10 mouse cellular contexts compared by ENCODE assay signal in genomic region chr6:137456064-137456463, GRCm38 (mm10).
A peak's percentile ranks its signal among the peaks of the same experiment; 100 is the strongest.
DNase-seq lines count a peak whose midpoint lies in the region; ATAC-seq and TF ChIP-seq lines count a peak whose summit lies in the region.
"Had no signal": no experiment of that assay in that cellular context is flagged by ENCODE, and none has a peak within 500 bp of the region (broad histone marks: within the 10 kb centered on the region; RNA-seq: fewer than 3 reads in every experiment).

No protein-coding gene starts in this region.

- DNase-seq in heart, adult 2 months = no peak
- DNase-seq in heart, adult 9 months (ENCODE audit: low spot score in 2 of 2) = no peak
- no peak for DNase-seq in kidney, postnatal 10 days
- DNase-seq in right cerebral cortex, adult 2 months (ENCODE audit: low spot score in 2 of 2) = no peak
- DNase-seq: liver, postnatal 0 days had no signal

- H3K9me3 ChIP-seq in kidney, embryonic 16.5 days (ENCODE audit: low read length) = no peaks in the 10 kb centered on the region
- no peaks in the 10 kb centered on the region for H3K9me3 ChIP-seq in heart, embryonic 16.5 days (replicated peaks; ENCODE audit: control insufficient read depth, low read length)
- H3K9me3 ChIP-seq in midbrain, embryonic 13.5 days = no peaks in the 10 kb centered on the region

- H3K9ac ChIP-seq in heart, adult 2 months (ENCODE audit: low read depth, low read length) = peak overlapping the region; percentile 62
- no peak overlapping the region for H3K9ac ChIP-seq in kidney, embryonic 16.5 days (replicated peaks; ENCODE audit: low read length)
- H3K9ac ChIP-seq in heart, embryonic 16.5 days (ENCODE audit: low read length) = no peak overlapping the region
- no peak overlapping the region for H3K9ac ChIP-seq in midbrain, embryonic 13.5 days (replicated peaks)
- H3K9ac ChIP-seq: liver, postnatal 0 days had no signal

- intact Hi-C loops in heart, adult 2 months (cut with DNase I) = loop anchor here (2.0 to 5.0 kb wide), 2 partner anchors 101 to 207 kb away; no protein-coding TSS in a partner anchor

- H3K27ac ChIP-seq in heart, adult 2 months = peak overlapping the region; percentile 43
- no peak overlapping the region for H3K27ac ChIP-seq in kidney, embryonic 16.5 days (ENCODE audit: low read length)
- H3K27ac ChIP-seq in heart, embryonic 16.5 days (ENCODE audit: low read length) = peak overlapping the region; percentile 51
- no peak overlapping the region for H3K27ac ChIP-seq in midbrain, embryonic 13.5 days
- H3K27ac ChIP-seq: layer of hippocampus, adult 2 months had no signal

- no peak for TF ChIP-seq CTCF in heart, adult 2 months (IDR thresholded peaks at IDR 0.05)

- H3K79me2 ChIP-seq in heart, adult 2 months (replicated peaks; ENCODE audit: control insufficient read depth, insufficient read depth, low read length) = no peaks in the 10 kb centered on the region

- H3K4me3 ChIP-seq in heart, adult 2 months = peak overlapping the region; percentile 20; the same call in 1 of the 2 replicates
- no peak overlapping the region for H3K4me3 ChIP-seq in kidney, embryonic 16.5 days (ENCODE audit: low read length)
- H3K4me3 ChIP-seq in heart, embryonic 16.5 days (ENCODE audit: low read length) = no peak overlapping the region
- no peak overlapping the region for H3K4me3 ChIP-seq in midbrain, embryonic 13.5 days (replicated peaks)
- H3K4me3 ChIP-seq: layer of hippocampus, adult 2 months had no signal

- H3K27me3 ChIP-seq in heart, adult 2 months (ENCODE audit: control insufficient read depth, insufficient read depth, low read length) = no peaks in the 10 kb centered on the region
- no peaks in the 10 kb centered on the region; the same call in 1 of the 2 replicates for H3K27me3 ChIP-seq in kidney, embryonic 16.5 days (ENCODE audit: insufficient read depth, low read length)
- no peaks in the 10 kb centered on the region for H3K27me3 ChIP-seq in heart, embryonic 16.5 days (ENCODE audit: control insufficient read depth, insufficient read depth, low read length)
- 0 out of 2 replicates have a peak, but pooled peaks cover 3% of the 10 kb centered on the region for H3K27me3 ChIP-seq in midbrain, embryonic 13.5 days
- H3K27me3 ChIP-seq: CH12.LX had no signal

- H3K4me2 ChIP-seq in kidney, embryonic 16.5 days (replicated peaks; ENCODE audit: low read depth, low read length) = peak overlapping the region; percentile 8
- peak overlapping the region; percentile 51 for H3K4me2 ChIP-seq in heart, embryonic 16.5 days (ENCODE audit: low read depth, low read length)
- H3K4me2 ChIP-seq in midbrain, embryonic 13.5 days (replicated peaks) = no peak overlapping the region

- WGBS in heart, adult 2 months = 20% methylated on average over 7 of the region's 7 CpGs
- WGBS in kidney, embryonic 16.5 days = 57% methylated on average over 7 of the region's 7 CpGs
- WGBS in heart, embryonic 16.5 days = 25% methylated on average over 7 of the region's 7 CpGs
- 77% methylated on average over 7 of the region's 7 CpGs for WGBS in midbrain, embryonic 13.5 days

- peaks cover 7% of the 10 kb centered on the region for H3K4me1 ChIP-seq in heart, adult 2 months (ENCODE audit: control insufficient read depth, insufficient read depth, low read length)
- peaks cover 6% of the 10 kb centered on the region for H3K4me1 ChIP-seq in kidney, embryonic 16.5 days (ENCODE audit: insufficient read depth, low read length)
- peaks cover 19% of the 10 kb centered on the region for H3K4me1 ChIP-seq in heart, embryonic 16.5 days (ENCODE audit: control insufficient read depth, insufficient read depth, low read length)
- H3K4me1 ChIP-seq in midbrain, embryonic 13.5 days (replicated peaks) = peaks cover 3% of the 10 kb centered on the region; the same call in 1 of the 2 replicates

- H3K36me3 ChIP-seq in heart, adult 2 months (ENCODE audit: control insufficient read depth, insufficient read depth, low read length) = no peaks in the 10 kb centered on the region
- H3K36me3 ChIP-seq in kidney, embryonic 16.5 days (ENCODE audit: insufficient read depth, low read length) = no peaks in the 10 kb centered on the region
- H3K36me3 ChIP-seq in heart, embryonic 16.5 days (ENCODE audit: control insufficient read depth, insufficient read depth) = no peaks in the 10 kb centered on the region
- H3K36me3 ChIP-seq in midbrain, embryonic 13.5 days = peaks cover 19% of the 10 kb centered on the region

- ATAC-seq in kidney, embryonic 16.5 days (ENCODE audit: low FRiP score, low TSS enrichment) = 0 out of 2 replicates have a peak, but pooled peaks have one; percentile 4
- peak; percentile 42; the same call in 1 of the 2 replicates for ATAC-seq in heart, embryonic 16.5 days (replicated peaks; ENCODE audit: extremely low read depth, insufficient read depth, low FRiP score)
- ATAC-seq in midbrain, embryonic 13.5 days = peak; percentile 21; the same call in 1 of the 2 replicates

- TF ChIP-seq POLR2A in heart, adult 2 months (IDR thresholded peaks at IDR 0.05; ENCODE audit: insufficient read depth, low read depth, low read length) = no peak

- TF ChIP-seq EP300 in heart, adult 2 months (IDR thresholded peaks at IDR 0.05; ENCODE audit: insufficient read depth, low read depth, low read length) = no peak

Comparison
In these comparisons a context has a peak if more than half of its experiments do, and no peak if none do; other contexts are left out.
1. H3K27ac ChIP-seq: peak in heart, adult 2 months (single experiment) and heart, embryonic 16.5 days (single experiment); none in kidney, embryonic 16.5 days (single experiment) and midbrain, embryonic 13.5 days (single experiment).
2. Peak in every context shown above with its lines, with median percentiles within 50 percentile points of each other: ATAC-seq.